Mouse (Mus musculus) myocyte (in vitro differentiated cells): ENCODE data around the gene Abhd8.

ENCODE experiments used
- CEBPB ChIP-seq: IDR thresholded peaks from 2 replicates; pipeline ENCODE4 v1.6.1; 2011; ENCODE audit warnings: mild to moderate bottlenecking, moderate library complexity; ENCODE audit not compliant: poor library complexity, insufficient read depth, severe bottlenecking
- E2F4 ChIP-seq: IDR thresholded peaks from one replicate; pipeline ENCODE4 v1.6.1; 2011; ENCODE audit warnings: mild to moderate bottlenecking, control low read depth, moderate library complexity; ENCODE audit not compliant: insufficient read depth
- MAX ChIP-seq: IDR thresholded peaks from one replicate; pipeline ENCODE4 v1.6.1; 2011; ENCODE audit warnings: low read depth, mild to moderate bottlenecking, control low read depth
- MYOD1 ChIP-seq, 3 experiments: IDR thresholded peaks; one replicate each; pipeline ENCODE4 v1.6.1; 2011; ENCODE audit warnings: control low read depth in 2 of 3, low read depth in 2 of 3, mild to moderate bottlenecking in 2 of 3, moderate library complexity in 1 of 3; ENCODE audit not compliant: insufficient read length in 2 of 3, control insufficient read depth in 1 of 3
- MYOG ChIP-seq, 3 experiments: IDR thresholded peaks; one replicate each; pipeline ENCODE4 v1.6.1; 2011; ENCODE audit warnings: control low read depth in 2 of 3, low read depth in 2 of 3, mild to moderate bottlenecking in 2 of 3; ENCODE audit not compliant: insufficient read length in 2 of 3, control insufficient read depth in 1 of 3, insufficient read depth in 1 of 3
- POLR2A ChIP-seq: IDR thresholded peaks from one replicate; pipeline ENCODE4 v1.6.1; 2011; ENCODE audit warnings: low read depth, mild to moderate bottlenecking, control low read depth, moderate library complexity; ENCODE audit not compliant: insufficient read length
- POLR2AphosphoS2 ChIP-seq: IDR thresholded peaks from one replicate; pipeline ENCODE4 v1.6.1; 2011; ENCODE audit warnings: low read depth, control low read depth; ENCODE audit not compliant: insufficient read length
- REST ChIP-seq: IDR thresholded peaks from one replicate; pipeline ENCODE4 v1.6.1; 2011; ENCODE audit warnings: mild to moderate bottlenecking, control low read depth, moderate library complexity; ENCODE audit not compliant: insufficient read depth, insufficient read length
- SRF ChIP-seq: IDR thresholded peaks from one replicate; pipeline ENCODE4 v1.6.1; 2011; ENCODE audit warnings: low read depth; ENCODE audit not compliant: control insufficient read depth, insufficient read length
- TCF12 ChIP-seq: IDR thresholded peaks from one replicate; pipeline ENCODE4 v1.6.1; 2011; ENCODE audit warnings: mild to moderate bottlenecking, control low read depth; ENCODE audit not compliant: poor library complexity, insufficient read depth, severe bottlenecking
- TCF3 ChIP-seq: IDR thresholded peaks from one replicate; pipeline ENCODE4 v1.6.1; 2011; ENCODE audit warnings: low read depth, control low read depth; ENCODE audit not compliant: insufficient read length
- USF1 ChIP-seq: IDR thresholded peaks from one replicate; pipeline ENCODE4 v1.6.1; 2011; ENCODE audit warnings: low read depth, mild to moderate bottlenecking, control low read depth, moderate library complexity

DNA sequence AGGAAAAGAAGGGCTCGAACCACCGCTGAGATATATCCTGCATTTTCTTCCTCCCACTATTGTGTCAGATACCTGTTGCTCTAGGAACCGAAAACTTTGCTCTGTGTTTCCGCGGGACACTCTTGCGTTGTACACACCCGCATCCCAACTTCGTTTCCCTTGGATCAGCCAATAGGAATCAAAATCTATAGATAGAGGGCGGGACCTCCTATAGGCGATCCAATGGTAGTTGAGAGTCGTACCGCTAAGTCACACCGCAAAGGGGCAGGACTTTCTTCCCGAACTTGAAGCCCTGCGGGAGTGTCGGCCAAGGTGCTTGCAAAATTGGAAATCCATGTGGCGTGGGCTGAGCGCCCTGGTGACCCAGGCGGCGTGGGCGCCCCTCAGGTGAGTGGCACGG is 25.0 kb upstream of the Abhd8 start:
- TF ChIP-seq MYOD1 (IDR thresholded peaks at IDR 0.05; ENCODE audit: control insufficient read depth in 1 of 3, insufficient read length in 2 of 3, low read depth in 2 of 3) (no peak), POLR2A (peak; percentile 61), E2F4 (no peak), MAX (no peak), POLR2AphosphoS2 (peak; percentile 80), CEBPB (no peak), USF1 (no peak), TCF3 (no peak), TCF12 (no peak), MYOG (IDR thresholded peaks at IDR 0.05; ENCODE audit: control insufficient read depth in 1 of 3, insufficient read depth in 1 of 3, insufficient read length in 2 of 3, low read depth in 2 of 3) (no peak), REST (no peak), SRF (no peak)
